Mouse (Mus musculus) bone marrow, adult 2 months (tissue): ENCODE data around the gene Sh3bp1. TPM values are rescaled to one million over a fixed set of nuclear protein-coding genes. Genes with fewer than 3 reads are reported as not detected.

ENCODE experiments used
- H3K27ac ChIP-seq: fragments of 200-500 bp; 2 replicates; pipeline ENCODE4 v1.5.1; 2012; ENCODE audit warnings: low read depth, mild to moderate bottlenecking, control low read depth, inconsistent platforms, low read length; ENCODE audit not compliant: control insufficient read depth, poor library complexity, insufficient read depth
- H3K4me1 ChIP-seq: fragments of 200-500 bp; 2 replicates; pipeline ENCODE4 v1.6.1; 2011; ENCODE audit warnings: low read length; ENCODE audit not compliant: control insufficient read depth, insufficient read depth
- H3K4me3 ChIP-seq: fragments of 200-500 bp; replicated peaks from 2 replicates; pipeline ENCODE3; 2011; ENCODE audit warnings: mild to moderate bottlenecking, low read depth, low read length, control low read depth; ENCODE audit not compliant: control insufficient read depth
- CTCF ChIP-seq: fragments of 200-500 bp; IDR thresholded peaks from 2 replicates; pipeline ENCODE4 v1.5.1; 2011; ENCODE audit warnings: low read length, control low read depth; ENCODE audit not compliant: control insufficient read depth, insufficient read depth
- POLR2A ChIP-seq: fragments of 200-500 bp; IDR thresholded peaks from 2 replicates; pipeline ENCODE4 v1.6.1; 2011; ENCODE audit warnings: low read depth, mild to moderate bottlenecking, control low read depth, low read length, borderline replicate concordance; ENCODE audit not compliant: control insufficient read depth
- WGBS: fragments of 180-500 bp; shearing (Covaris S2); methylation state at CpG from one replicate; pipeline ENCODE4 v1.1.7; 2018; 5-methylcytosine and 5-hydroxymethylcytosine counted together
- polyA plus RNA-seq: library from polyadenylated mRNA; stranded (reverse); fragments of >200 nt; gene quantifications from 2 replicates; pipeline ENCODE4 v1.2.4, GENCODE M21; 2011; ENCODE audit warnings: low replicate concordance; ENCODE audit not compliant: missing spikeins, insufficient read depth, insufficient read length

Gene Sh3bp1
- 18.9 and 63.2 TPM in 2 replicates for polyA plus RNA-seq

- Histone ChIP-seq H3K4me3 (peak within 1 kb of the TSS; percentile 88), H3K4me1 (peaks cover 21% of the 10 kb centered on the region), H3K27ac (peak within 1 kb of the TSS; percentile 88)
- TF ChIP-seq CTCF (no peak), POLR2A (peak; percentile 59; the same call in 1 of the 2 replicates)
- WGBS, result under 1% methylated on average over 47 of the region's 47 CpGs
These were observed at the start of gene Sh3bp1 for GRCm38 (mm10) chr15:78899740-78900584. TSS of gene Sh3bp1 (plus strand) at chr15:78899768.

- 60% methylated on average over 15 of the region's 15 CpGs for WGBS
- Histone ChIP-seq H3K4me3 (no peak overlapping the region), H3K4me1 (no peaks in the 10 kb centered on the region), H3K27ac (no peak overlapping the region)
- TF ChIP-seq POLR2A (no peak), CTCF (no peak)
These were observed 49.3 kb upstream of the Sh3bp1 start for GRCm38 (mm10) chr15:78850059-78850824.

- Histone ChIP-seq H3K27ac (no peak overlapping the region), H3K4me1 (no peaks in the 10 kb centered on the region), H3K4me3 (no peak overlapping the region)
- TF ChIP-seq CTCF (no peak), POLR2A (no peak)
- 74% methylated on average over 6 of the region's 6 CpGs for WGBS
These were observed 48.6 kb upstream of the Sh3bp1 start for GRCm38 (mm10) chr15:78850944-78851343.

- no peak overlapping the region for H3K27ac ChIP-seq
- no peak overlapping the region for H3K4me3 ChIP-seq
- 11% methylated on average over 13 of the region's 13 CpGs for WGBS
- H3K4me1 ChIP-seq, result no peaks in the 10 kb centered on the region
- TF ChIP-seq CTCF (peak; percentile 95), POLR2A (no peak)
These were observed 47.9 kb upstream of the Sh3bp1 start for GRCm38 (mm10) chr15:78851505-78852153.

- Histone ChIP-seq H3K27ac (no peak within 1 kb of the TSS), H3K4me1 (no peaks in the 10 kb centered on the region; the same call in 1 of the 2 replicates), H3K4me3 (no peak within 1 kb of the TSS)
- WGBS, result 30% methylated on average over 8 of the region's 8 CpGs
- TF ChIP-seq POLR2A (no peak), CTCF (no peak)
These were observed 44.1 kb upstream of the Sh3bp1 start, which contains the start of gene Lgals2 for GRCm38 (mm10) chr15:78855303-78855965. TSS of gene Lgals2 (minus strand) at chr15:78855529.

- Histone ChIP-seq H3K4me3 (no peak overlapping the region), H3K4me1 (no peaks in the 10 kb centered on the region; the same call in 1 of the 2 replicates), H3K27ac (no peak overlapping the region)
- TF ChIP-seq CTCF (no peak), POLR2A (no peak)
- WGBS, result 63% methylated on average over 7 of the region's 7 CpGs
These were observed 42.6 kb upstream of the Sh3bp1 start for GRCm38 (mm10) chr15:78857009-78857408.

GRCm38 (mm10) chr15:78859311-78859710 lies 40.3 kb upstream of the Sh3bp1 start:
- H3K4me3 ChIP-seq, result no peak overlapping the region
- 73% methylated on average over 4 of the region's 4 CpGs for WGBS
- H3K27ac ChIP-seq, result no peak overlapping the region
- H3K4me1 ChIP-seq, result no peaks in the 10 kb centered on the region; the same call in 1 of the 2 replicates
- TF ChIP-seq POLR2A, result no peak
